Mouse (Mus musculus): Measurements from ENCODE around the gene Pkd2l1.

DNA sequence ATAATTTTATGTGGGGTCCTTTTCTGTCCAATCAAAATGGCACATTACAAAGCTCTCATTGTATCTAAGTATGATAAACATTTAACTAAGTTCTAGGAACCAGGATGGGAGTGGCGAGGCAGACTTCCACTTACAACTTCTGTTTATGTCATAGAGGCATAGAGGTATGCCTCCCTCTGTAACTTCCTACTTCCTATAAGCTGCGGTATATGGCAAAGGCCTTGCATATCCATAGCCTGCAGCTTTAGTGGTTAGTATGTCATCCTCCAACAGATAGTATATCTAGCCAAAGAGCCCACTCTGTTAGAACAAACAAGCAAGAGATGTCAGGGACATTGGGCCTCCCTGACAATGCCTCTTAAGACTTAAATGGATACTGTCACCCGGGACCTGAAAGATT is 15.5 kb downstream of the Pkd2l1 start:
- no peak for TF ChIP-seq CTCF (IDR thresholded peaks at IDR 0.05; ENCODE audit: borderline replicate concordance, insufficient read depth, low read depth, low read length)
- TF ChIP-seq POLR2A (IDR thresholded peaks at IDR 0.05; ENCODE audit: borderline replicate concordance, insufficient read depth, low read length) = no peak

Data from cerebellum, adult 2 months (tissue).